Mouse (Mus musculus) gastrocnemius, adult 2 months (tissue): ENCODE measurements around the gene Morn5. TPM values are rescaled to one million over a fixed set of nuclear protein-coding genes. Genes with fewer than 3 reads are reported as not detected.

ENCODE experiments used
- DNase-seq: peaks from one replicate; pipeline ENCODE4 v3.0.0; 2022
- H3K27ac ChIP-seq: fragments of 200-600 bp; 2 replicates; pipeline ENCODE4 v1.8.1; 2022; ENCODE audit warnings: mild to moderate bottlenecking
- H3K4me3 ChIP-seq: fragments of 200-600 bp; 2 replicates; pipeline ENCODE4 v1.8.1; 2022; ENCODE audit warnings: mild to moderate bottlenecking, moderate library complexity
- CTCF ChIP-seq: fragments of 200-600 bp; IDR thresholded peaks from 2 replicates; pipeline ENCODE4 v1.8.1; 2022; ENCODE audit warnings: antibody characterized with exemption, mild to moderate bottlenecking, moderate library complexity
- intact Hi-C: fragments of 180-260 bp; cut with DNase I; formaldehyde crosslinking; loops from one replicate; pipeline ENCODE4 v1.15.1; 2025
- total RNA-seq, 2 experiments: library from RNA; stranded (reverse); gene quantifications; 2 replicates each; pipeline ENCODE4 v1.2.3; 2021

Morn5 gene
- total RNA-seq, 2 experiments from 2014 or later, result not detected

DNA sequence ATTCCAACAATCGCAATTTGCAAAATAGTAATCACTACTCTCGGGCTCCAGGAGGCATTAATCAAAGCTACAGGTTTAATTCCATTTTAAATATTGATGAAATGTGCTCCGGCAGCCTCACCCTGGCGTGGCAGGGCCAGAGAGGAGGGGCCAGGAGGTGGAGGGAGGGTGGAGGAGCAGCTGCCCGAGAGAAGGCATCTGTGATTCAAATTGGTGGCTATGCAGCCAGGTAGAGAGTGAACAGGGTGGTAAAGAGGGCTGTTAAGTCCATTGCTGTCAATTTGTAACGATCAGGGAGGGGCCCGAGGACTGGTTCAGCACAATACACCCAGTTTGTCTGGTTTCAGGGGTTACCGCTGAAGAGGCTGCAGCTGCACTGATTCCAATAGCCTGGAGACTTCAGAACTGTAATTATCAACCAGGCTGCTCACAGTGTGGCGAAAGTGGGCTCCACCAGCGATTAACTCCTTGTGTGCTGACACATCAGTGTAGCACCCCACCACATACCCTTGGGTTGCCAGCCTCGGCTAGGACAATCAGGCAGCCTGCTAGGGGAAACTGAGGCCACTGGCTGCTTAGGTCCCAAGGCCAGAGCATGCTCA lies 28.0 kb downstream of the Morn5 start:
- TF ChIP-seq CTCF, result no peak
- no peak overlapping the region for H3K4me3 ChIP-seq
- H3K27ac ChIP-seq, result no peak overlapping the region
- no peak for DNase-seq
- intact Hi-C loops, result no loop called here

DNA sequence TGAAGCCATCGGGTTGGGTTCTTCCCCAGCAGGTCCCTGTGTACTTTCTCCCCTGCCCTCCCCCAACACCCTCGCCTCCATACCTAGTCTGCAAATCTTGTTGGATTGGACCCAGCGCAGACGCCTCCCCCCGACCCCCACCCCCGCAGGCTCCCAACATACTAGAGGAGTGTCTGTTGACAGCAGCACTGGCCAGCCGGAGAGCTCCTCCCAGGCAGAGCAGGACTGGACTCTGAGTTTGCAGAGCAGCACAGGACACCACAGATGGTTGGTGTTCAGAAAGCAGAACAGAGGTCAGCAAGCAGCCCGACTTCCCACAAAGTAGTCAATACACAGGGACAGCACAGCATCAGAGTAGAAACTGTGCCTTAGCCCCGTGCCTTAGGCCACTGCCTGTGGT lies 32.2 kb downstream of the Morn5 start:
- intact Hi-C loops, result no loop called here
- Histone ChIP-seq H3K27ac (no peak overlapping the region), H3K4me3 (no peak overlapping the region)
- no peak for DNase-seq
- TF ChIP-seq CTCF, result no peak

DNA sequence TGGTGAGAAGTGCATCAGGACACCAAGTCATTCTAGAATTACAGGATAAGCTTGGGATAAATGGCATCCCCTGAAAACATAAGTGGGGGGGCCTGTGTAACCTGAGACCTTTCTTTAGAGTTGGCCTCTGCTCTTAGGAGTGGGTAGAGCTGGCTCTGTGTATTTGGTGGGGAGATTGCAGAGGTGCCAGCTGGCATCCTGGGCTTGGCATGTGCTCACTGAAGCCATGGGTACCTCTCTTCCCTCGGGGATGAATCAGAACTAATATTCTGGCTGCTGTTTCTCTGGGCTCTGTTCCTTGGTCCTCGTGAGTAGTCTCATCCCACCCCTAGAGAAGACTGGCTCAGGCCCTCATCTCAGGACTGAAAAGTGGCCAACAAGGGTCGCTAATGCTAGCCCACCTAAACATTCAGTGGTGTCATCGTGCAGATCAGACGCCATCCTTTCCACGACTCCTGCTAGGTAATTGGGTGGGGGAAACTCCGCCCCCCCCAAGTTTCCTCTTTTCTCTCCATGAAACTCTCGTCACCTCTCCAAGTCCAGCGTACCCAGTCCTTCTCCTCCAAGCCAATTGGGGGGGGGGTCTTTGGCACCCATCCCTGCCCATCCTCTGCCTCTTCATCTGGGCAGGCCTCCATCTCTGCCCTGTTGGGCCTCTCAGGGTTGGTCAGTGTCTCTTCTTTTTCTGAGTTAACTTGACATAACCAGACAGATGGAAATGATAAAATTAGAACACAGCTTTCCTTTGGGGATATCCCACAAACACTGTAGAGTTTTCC lies 33.7 kb downstream of the Morn5 start:
- no peak for TF ChIP-seq CTCF
- DNase-seq, result no peak
- Histone ChIP-seq H3K4me3 (no peak overlapping the region), H3K27ac (no peak overlapping the region)
- intact Hi-C loops, result no loop called here

DNA sequence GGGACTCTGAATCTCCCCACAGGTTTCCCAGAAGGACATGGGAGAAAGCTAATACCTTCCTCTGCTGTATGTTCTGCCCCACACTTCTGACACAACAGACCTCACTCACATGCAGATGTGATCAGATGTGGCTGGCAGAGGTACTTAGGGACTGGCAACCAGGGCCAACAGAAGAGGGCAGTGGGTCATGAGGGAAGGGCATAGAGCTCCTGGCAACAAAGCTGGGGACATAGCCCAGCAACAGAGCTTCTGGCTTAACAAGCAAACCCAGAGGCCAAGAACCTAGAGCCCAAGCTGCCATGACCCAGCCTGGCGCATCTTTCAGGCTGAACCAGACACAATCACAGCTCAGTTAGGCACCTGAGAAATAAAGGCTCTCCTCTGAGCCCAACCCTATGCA lies 35.8 kb downstream of the Morn5 start:
- no peak overlapping the region for H3K27ac ChIP-seq
- intact Hi-C loops, result no loop called here
- no peak for TF ChIP-seq CTCF
- no peak for DNase-seq
- H3K4me3 ChIP-seq, result no peak overlapping the region

DNA sequence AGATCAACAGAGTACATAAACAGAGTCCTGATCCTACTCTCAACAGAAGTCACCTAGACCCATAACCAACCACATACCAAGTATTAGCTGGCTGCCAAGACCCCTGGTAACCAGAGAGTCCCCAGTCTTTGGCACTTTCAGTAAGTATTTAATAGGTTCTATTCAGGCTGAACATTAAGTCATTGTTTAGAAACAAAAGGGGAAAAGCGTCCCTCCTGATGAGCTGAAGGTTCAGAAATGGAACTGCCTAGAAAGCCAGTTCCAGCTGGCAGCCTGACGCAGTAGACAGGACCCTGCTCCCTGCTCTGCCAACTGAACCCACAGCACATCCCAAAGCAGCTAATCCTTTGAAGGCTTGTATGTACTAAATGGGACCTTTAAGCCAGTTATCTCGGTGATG lies 39.9 kb downstream of the Morn5 start:
- DNase-seq, result no peak
- TF ChIP-seq CTCF, result no peak
- Histone ChIP-seq H3K4me3 (no peak overlapping the region), H3K27ac (no peak overlapping the region)
- intact Hi-C loops, result no loop called here

DNA sequence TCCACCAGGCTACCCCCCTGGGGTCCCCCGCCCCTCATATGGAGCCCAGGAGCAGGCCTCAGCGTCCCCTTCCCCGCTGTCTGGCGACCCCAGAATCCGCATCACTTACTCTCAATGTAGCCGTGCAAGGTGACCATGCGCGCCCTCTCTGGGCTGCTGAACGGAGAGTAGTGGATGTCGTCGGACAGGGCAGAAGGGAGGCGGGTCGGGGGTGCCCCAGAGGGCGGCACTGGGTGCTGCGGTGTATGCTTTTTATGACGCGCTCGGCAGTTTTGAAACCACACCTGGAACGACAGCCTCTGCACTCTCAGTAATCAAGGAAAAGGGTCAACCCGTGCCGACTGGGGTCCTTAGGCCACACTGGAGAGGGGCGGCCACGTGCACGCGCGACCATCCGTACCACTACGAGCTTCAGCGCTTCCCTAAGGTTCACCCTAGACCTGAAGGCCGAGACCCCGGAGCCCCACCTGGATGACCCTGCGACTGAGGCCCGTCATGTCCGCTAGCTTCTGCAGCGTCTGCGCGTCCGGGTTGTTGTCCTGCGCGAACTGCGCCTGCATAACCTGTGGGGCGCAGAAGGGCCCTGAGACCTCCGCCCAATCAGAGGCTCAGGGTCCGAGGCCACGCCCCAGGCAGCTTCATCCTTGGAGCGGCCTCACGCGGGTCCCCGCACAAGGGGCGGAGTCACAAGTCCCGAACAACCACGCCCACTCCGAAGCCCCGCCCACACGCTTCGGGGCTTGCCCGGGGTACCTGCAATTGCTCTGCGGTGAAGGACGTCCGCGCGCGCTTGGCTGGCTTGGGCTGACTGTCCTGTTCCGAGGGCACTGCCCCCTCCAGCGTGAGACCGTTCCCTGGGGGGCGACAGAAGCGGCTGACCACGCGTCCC lies 41.8 kb downstream of the Morn5 start:
- no peak overlapping the region for H3K27ac ChIP-seq
- DNase-seq, result peak; percentile 69
- TF ChIP-seq CTCF, result no peak
- peak overlapping the region; percentile 65 for H3K4me3 ChIP-seq
- intact Hi-C loops, result loop anchor here (5.0 kb wide), 1 partner anchor 44 kb away; the partner anchor contains the start of genes Morn5 and Ndufa8

DNA sequence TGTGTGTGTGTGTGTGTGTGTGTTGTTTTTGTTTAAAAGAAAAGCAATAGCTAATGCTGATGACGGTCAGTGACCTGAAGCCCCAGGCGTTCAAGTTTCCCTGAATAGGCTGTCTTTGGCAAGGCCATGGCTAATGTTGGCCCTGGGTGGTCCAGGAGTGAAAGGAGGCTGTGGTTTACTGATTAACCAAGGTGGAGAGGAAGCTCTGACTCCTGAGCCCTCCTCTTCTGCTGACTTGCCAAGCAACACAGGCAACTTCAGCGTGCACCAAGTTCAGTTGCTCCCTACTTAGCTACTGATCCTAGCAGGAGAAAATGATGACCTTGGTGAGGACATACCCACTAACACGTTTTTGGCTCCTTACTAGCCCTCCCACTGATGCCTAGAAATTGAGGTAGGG lies 43.5 kb downstream of the Morn5 start:
- intact Hi-C loops, result loop anchor here (5.0 kb wide), 1 partner anchor 45 kb away; the partner anchor contains the start of genes Morn5 and Ndufa8
- no peak overlapping the region for H3K27ac ChIP-seq
- TF ChIP-seq CTCF, result no peak
- DNase-seq, result no peak
- no peak overlapping the region for H3K4me3 ChIP-seq

DNA sequence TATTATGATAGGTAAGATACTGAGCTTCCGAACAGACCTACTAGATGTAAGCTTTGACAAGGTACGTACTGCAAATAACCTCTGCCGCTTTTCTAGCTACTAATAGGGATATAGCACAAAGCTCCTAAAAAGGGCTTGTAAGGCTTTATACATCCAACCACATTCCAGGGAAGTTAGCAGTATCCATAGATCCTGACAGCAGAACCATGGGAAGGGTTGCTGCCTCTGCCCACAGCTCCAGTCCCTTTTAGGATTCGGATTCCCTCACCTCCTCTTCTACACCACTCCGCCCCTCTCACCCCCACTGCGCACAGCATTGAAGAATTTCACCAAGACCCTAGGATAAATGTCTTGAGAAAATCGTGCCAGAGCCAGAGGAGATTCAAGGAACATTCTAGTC lies 44.0 kb downstream of the Morn5 start:
- intact Hi-C loops, result loop anchor here (5.0 kb wide), 1 partner anchor 46 kb away; the partner anchor contains the start of genes Morn5 and Ndufa8

DNA sequence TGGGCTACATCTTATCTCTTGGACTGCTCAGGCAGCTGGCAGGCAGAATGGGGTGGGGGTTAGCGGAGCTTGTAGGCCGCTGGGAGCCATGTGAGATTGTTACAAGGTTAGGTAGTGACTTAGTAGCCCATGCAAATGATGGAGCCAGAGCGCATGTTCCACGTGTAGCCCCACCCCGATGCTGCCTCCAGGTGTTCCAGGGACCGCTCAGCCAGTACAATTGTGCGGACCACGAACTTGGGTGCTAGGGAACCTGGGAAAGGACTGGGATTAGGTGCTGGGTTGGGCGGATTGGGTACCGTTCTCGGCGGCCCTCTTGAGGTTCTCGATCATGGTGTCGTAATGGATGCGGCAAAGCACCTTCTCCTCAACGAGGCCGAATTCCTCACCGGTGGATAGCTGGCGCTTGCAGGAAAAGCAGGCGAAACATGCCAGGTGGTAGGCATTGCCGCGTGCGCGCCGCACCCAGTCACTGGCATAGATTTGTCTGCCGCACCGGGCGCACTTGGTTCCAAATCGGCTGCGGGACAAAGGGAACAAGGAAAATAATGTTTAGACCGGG lies 44.7 kb downstream of the Morn5 start:
- intact Hi-C loops, result loop anchor here (5.0 kb wide), 1 partner anchor 47 kb away; the partner anchor contains the start of genes Morn5 and Ndufa8
- TF ChIP-seq CTCF, result no peak
- Histone ChIP-seq H3K4me3 (no peak overlapping the region), H3K27ac (no peak overlapping the region)
- no peak for DNase-seq

More for the DNA sequence above, 44.0 kb downstream of the Morn5 start:
- no peak for TF ChIP-seq CTCF
- no peak overlapping the region for H3K27ac ChIP-seq
- DNase-seq, result no peak
- H3K4me3 ChIP-seq, result no peak overlapping the region

DNA sequence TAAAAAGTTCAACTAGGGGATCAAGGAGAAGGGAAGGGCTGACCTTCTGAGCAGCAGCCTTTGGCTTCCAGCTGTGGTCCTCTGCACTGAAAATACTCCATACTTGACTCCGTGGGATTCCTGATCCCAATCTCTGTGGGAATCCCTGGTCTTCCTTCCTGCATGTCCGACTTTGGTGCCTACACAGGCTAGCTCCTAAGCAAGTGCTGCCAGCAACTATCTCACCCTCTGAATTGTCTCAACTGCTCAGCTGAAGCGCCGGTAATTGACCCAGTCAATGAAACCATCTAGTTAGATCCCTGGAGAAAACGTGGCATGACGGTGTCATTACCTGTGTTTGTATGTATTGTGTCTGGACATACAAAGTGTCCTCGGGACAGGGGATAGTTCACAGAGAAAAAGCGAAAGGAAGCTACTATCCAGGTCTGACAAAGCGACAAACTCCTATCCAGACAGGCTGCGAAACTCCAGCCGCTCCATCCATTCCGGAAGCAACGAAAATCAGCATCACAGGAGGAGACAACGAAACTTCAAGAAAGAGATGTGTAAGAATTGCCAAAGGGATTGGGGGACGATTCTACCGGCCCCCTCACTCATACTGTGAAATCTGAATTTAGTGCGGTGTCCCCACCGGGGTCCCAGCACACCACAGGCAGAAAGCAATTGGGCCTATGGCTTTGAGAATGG lies 48.0 kb downstream of the Morn5 start:
- TF ChIP-seq CTCF, result no peak
- Histone ChIP-seq H3K27ac (no peak overlapping the region), H3K4me3 (no peak overlapping the region)
- intact Hi-C loops, result no loop called here
- DNase-seq, result no peak

DNA sequence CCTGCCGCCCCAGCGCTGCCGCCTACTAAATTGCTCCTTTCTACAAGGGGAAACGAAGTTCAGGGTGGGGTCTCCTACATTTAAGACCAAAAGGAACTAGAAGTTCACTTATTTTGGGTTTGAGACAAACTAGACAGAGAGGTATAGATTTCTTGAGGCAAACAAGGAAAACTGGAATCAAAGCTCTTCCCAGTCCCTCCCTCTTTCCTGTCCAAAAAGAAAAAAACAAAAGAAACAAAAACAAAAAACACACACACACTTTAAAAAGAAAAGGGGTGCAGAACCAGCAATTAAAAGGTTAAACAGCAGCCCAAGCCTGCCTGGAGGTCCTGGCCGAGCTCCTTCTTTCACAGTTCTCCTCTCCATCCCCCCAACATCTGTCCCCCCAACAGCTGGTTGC lies 48.8 kb downstream of the Morn5 start:
- Histone ChIP-seq H3K27ac (no peak overlapping the region), H3K4me3 (no peak overlapping the region)
- intact Hi-C loops, result no loop called here
- DNase-seq, result no peak
- no peak for TF ChIP-seq CTCF

DNA sequence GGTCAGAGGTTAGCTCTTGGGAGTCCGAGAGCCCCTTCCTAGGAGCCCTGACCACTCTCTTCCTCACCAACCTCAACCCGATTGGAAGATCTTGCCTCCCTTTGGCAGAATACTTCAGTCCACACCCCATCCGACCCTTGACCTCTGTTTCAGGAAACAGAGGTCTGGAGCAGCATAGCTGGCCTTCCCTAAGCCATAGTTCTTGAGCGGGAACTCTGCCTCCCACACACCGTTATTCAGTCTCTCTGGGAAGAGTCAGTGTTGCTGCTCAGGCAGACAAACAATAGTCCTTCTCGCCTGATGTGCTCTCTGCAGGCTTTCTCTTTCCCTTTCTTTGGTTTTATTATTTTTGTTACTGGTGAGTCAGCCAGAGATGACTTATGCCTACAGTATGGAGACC lies 50.5 kb downstream of the Morn5 start:
- Histone ChIP-seq H3K4me3 (no peak overlapping the region), H3K27ac (no peak overlapping the region)
- no peak for DNase-seq
- intact Hi-C loops, result no loop called here
- no peak for TF ChIP-seq CTCF
